Mouse (Mus musculus) embryonic facial prominence, embryonic 10.5 days (tissue): ENCODE measurements at regions not wholly inside any gene's neighbourhood (a gene's known extent, or its start where the extent isn't known, plus 50 kb on each side); places are given as distances from the start of the nearest gene placed in this dataset.
A peak's percentile ranks its signal among the peaks of the same experiment; 100 is the strongest.

Source experiments
- DNase-seq: peaks from one replicate; pipeline ENCODE4 v3.0.0-alpha.2; 2017; ENCODE audit warnings: low spot score
- H3K27ac ChIP-seq: fragments of 300-500 bp; sonication (generic); replicated peaks from 2 replicates; pipeline ENCODE4 v1.5.1; 2016; ENCODE audit warnings: mild to moderate bottlenecking
- H3K27me3 ChIP-seq: fragments of 300-500 bp; sonication (generic); replicated peaks from 2 replicates; pipeline ENCODE4 v1.6.1; 2016; ENCODE audit warnings: low read depth, mild to moderate bottlenecking; ENCODE audit not compliant: poor library complexity, severe bottlenecking
- H3K36me3 ChIP-seq: fragments of 300-500 bp; sonication (generic); replicated peaks from 2 replicates; pipeline ENCODE4 v1.6.1; 2016; ENCODE audit warnings: mild to moderate bottlenecking, moderate library complexity
- H3K4me1 ChIP-seq: fragments of 300-500 bp; sonication (generic); 2 replicates; pipeline ENCODE4 v1.6.1; 2016
- H3K4me3 ChIP-seq: fragments of 300-500 bp; sonication (generic); 2 replicates; pipeline ENCODE4 v1.5.1; 2016; ENCODE audit warnings: mild to moderate bottlenecking, moderate library complexity
- H3K9me3 ChIP-seq: fragments of 300-500 bp; sonication (generic); 2 replicates; pipeline ENCODE4 v1.6.1; 2016; ENCODE audit warnings: mild to moderate bottlenecking
- WGBS: fragments of 180-500 bp; shearing (Covaris S2); methylation state at CpG from one replicate; pipeline ENCODE4 v1.1.7; 2016; 5-methylcytosine and 5-hydroxymethylcytosine counted together

DNA sequence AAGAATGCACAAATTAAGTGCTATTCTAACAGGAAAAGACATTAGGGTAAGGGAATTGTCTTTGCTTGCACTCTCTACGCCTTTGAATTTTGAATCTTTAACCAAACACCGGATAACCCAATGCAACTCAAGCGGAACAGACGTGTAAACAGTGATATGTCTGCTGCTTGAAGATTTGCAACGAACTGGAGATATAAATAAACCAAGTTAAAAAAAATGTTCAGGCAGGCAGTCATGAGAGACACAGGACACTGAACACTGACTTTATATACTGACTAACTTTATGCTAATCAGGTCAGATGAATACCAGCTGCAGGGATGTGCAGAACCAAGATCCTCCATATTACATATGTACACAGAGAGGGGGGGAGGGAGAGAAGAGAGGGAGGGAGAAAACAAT lies 200.0 kb downstream of the Gm9733 start:
- WGBS = 71% methylated on average over 5 of the region's 5 CpGs

DNA sequence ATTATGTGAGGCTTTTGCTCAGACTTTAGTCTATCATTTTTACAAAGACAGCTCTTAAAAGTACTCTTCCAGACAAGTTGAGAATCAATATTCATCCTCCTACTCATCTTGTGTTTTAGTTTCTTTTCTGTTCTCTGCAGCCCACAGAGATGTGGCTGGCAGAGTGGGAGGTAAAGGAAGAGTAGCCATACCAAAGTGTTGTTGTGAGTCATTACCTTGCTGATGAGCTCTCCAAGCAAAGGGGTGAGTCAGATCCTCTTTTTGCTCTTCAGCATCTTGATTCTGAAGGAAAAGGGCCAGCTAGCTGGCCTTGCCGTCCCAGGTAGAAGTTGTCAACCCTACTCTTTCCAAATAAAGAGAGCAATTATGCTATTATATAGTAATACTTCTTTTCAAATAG lies 192.6 kb downstream of the Gm9733 start:
- 87% methylated on average over 1 of the region's 1 CpGs for WGBS
- H3K4me3 ChIP-seq = no peak overlapping the region
- no peaks in the 10 kb centered on the region for H3K27me3 ChIP-seq
- no peak overlapping the region for H3K27ac ChIP-seq
- no peaks in the 10 kb centered on the region for H3K9me3 ChIP-seq
- H3K4me1 ChIP-seq = no peaks in the 10 kb centered on the region
- DNase-seq = no peak
- no peaks in the 10 kb centered on the region for H3K36me3 ChIP-seq

More for the DNA sequence above, 200.0 kb downstream of the Gm9733 start:
- no peak overlapping the region for H3K4me3 ChIP-seq
- H3K36me3 ChIP-seq = no peaks in the 10 kb centered on the region
- no peaks in the 10 kb centered on the region for H3K27me3 ChIP-seq
- no peaks in the 10 kb centered on the region for H3K9me3 ChIP-seq
- no peak for DNase-seq
- no peak overlapping the region for H3K27ac ChIP-seq
- H3K4me1 ChIP-seq = no peaks in the 10 kb centered on the region

DNA sequence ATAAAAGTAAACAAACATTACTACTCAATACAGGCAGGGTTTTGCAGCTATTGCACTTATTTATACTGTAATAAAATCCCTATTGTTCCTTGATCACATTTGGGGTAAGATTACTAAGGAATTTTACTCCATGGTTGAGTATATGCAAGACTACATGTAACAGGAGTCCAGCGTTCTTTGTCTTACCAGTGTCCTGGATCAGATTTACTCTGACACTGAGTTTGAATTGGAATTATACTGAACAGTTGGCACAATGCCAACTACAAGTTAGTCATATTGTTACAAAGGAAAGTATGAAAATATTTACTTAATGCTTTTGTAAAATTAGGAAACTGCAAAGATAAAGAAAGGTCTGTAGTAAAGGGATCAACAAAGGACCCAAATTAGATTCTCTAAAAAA lies 178.4 kb downstream of the Gm9733 start:
- WGBS = 86% methylated on average over 1 of the region's 1 CpGs
- Histone ChIP-seq H3K9me3 (no peaks in the 10 kb centered on the region), H3K4me1 (no peaks in the 10 kb centered on the region), H3K27ac (no peak overlapping the region), H3K4me3 (no peak overlapping the region), H3K36me3 (no peaks in the 10 kb centered on the region), H3K27me3 (no peaks in the 10 kb centered on the region)
- DNase-seq = no peak

DNA sequence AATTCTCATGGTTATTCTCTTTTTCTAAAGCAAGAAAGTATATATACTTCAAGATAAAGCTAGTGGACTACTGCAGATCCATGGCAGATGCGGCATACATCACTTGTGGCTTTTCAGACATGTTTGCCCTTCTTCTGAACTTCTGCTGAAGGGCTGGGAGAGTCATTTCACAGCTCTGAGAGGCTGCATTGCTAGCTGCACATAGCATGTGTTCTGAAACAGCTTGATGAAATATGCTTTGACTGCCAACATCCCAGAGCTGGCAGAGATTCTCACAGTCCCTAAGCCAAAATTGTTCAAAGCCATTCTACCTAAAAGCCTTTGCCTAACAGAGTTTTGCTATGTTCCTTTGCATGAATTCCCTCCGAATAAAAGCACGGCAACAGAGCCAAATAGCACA lies 177.9 kb downstream of the Gm9733 start:
- Histone ChIP-seq H3K36me3 (no peaks in the 10 kb centered on the region), H3K4me1 (no peaks in the 10 kb centered on the region), H3K4me3 (no peak overlapping the region), H3K27me3 (no peaks in the 10 kb centered on the region), H3K9me3 (no peaks in the 10 kb centered on the region), H3K27ac (no peak overlapping the region)
- no peak for DNase-seq
- WGBS = 90% methylated on average over 3 of the region's 3 CpGs

DNA sequence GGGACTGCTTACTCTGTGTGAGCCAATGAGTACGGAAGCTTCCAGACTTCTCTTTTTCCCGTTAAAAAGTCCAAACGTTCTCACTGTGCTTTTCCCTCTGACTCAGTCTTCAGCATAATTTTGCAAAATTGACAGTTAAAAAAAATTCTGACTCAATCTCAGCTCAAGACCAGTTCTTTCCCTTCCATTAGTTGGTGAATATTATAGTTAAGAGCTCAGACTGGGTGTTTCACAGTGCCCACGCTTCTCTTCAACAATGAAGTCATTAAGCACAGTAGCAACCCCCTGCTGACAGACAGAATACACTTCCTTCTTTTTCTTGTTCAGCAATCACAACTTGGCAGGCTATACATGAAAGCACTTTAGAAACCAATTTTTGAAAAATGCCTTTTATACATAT lies 175.4 kb downstream of the Gm9733 start:
- no peak for DNase-seq
- Histone ChIP-seq H3K27ac (no peak overlapping the region), H3K4me1 (no peaks in the 10 kb centered on the region), H3K27me3 (no peaks in the 10 kb centered on the region), H3K4me3 (no peak overlapping the region), H3K36me3 (no peaks in the 10 kb centered on the region), H3K9me3 (no peaks in the 10 kb centered on the region)
- WGBS = 74% methylated on average over 4 of the region's 4 CpGs

DNA sequence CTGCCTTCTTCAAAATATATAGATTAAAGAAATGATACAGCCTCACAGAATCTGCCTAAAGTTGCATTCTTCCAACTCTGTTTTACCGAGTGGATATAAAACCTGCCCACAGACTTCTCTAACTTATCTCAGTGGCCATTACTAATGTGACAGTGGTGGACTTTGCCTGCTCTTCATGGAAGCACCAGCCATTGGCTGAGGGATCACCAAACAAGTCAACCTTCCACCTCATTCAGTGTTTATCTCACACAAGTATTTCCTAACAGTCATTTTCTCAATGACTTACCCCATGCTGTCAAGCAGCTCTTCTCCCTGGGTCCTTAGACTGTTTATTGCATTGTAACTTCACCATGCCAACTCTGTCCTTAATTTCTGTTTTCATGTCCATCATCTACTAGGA lies 174.3 kb downstream of the Gm9733 start:
- no peaks in the 10 kb centered on the region for H3K4me1 ChIP-seq
- no peak overlapping the region for H3K4me3 ChIP-seq
- no peaks in the 10 kb centered on the region for H3K36me3 ChIP-seq
- no peaks in the 10 kb centered on the region for H3K9me3 ChIP-seq
- no peaks in the 10 kb centered on the region for H3K27me3 ChIP-seq
- 90% methylated on average over 1 of the region's 1 CpGs for WGBS
- H3K27ac ChIP-seq = no peak overlapping the region
- no peak for DNase-seq

DNA sequence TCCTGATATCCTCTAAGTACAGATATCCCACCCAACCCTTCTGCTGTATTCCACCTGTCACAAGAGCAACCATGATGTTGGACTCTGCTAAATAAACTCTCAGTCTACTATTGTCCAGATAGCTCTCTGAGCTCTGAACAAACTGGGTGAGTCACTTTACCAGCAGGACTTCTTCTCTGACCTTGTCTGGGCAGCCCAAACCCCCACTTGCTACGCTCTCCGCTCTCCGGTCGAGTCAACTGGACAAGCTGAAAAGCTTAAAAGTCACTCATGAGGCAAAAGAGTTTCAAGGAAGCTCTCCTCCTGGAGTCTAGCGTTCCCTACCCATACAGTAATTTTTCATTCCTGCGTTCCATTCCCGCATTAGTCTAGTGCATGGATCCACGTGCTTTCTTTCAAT lies 173.2 kb downstream of the Gm9733 start:
- WGBS = 93% methylated on average over 8 of the region's 8 CpGs

DNA sequence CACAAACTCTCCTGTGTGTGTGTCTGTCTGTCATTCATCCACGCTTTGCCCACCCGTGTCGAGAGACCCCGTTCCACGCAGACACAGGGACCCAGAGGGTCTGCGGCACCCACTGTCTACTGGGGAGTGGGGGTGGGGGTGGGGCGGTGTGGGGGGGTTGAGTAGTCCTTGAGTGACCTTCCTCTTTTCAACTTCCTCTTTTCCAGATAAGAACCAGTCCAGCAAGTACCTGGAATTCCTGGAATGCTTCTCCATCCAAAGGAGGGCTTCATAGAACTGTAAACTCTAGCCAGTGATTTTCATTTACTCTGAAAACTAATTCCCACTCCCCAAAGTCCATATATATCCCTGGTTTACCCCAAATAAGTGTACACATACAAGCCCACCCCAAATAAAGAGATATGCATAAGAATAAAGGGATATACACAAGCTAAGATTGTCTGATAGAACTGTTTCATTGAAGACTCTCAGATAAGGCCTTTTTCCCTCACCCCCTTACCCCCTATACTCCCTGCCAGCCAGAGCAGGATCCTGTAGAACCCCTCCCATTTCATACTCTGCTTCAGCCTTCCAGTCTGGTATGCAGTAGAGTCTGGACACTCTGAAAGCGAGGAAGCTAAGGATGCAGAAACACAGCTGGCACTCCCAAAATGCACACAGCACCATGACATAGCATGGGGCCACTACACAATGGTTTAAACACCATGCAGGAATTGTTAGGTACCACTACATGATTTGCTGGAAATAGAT lies 172.0 kb downstream of the Gm9733 start:
- H3K27me3 ChIP-seq = no peaks in the 10 kb centered on the region
- H3K36me3 ChIP-seq = no peaks in the 10 kb centered on the region
- H3K4me3 ChIP-seq = no peak overlapping the region
- WGBS = 86% methylated on average over 8 of the region's 8 CpGs
- H3K9me3 ChIP-seq = no peaks in the 10 kb centered on the region
- no peaks in the 10 kb centered on the region for H3K4me1 ChIP-seq
- no peak overlapping the region for H3K27ac ChIP-seq
- DNase-seq = no peak

More for the DNA sequence above, 173.2 kb downstream of the Gm9733 start:
- Histone ChIP-seq H3K27me3 (no peaks in the 10 kb centered on the region), H3K4me3 (no peak overlapping the region), H3K9me3 (no peaks in the 10 kb centered on the region), H3K36me3 (no peaks in the 10 kb centered on the region), H3K4me1 (no peaks in the 10 kb centered on the region), H3K27ac (no peak overlapping the region)
- DNase-seq = no peak

DNA sequence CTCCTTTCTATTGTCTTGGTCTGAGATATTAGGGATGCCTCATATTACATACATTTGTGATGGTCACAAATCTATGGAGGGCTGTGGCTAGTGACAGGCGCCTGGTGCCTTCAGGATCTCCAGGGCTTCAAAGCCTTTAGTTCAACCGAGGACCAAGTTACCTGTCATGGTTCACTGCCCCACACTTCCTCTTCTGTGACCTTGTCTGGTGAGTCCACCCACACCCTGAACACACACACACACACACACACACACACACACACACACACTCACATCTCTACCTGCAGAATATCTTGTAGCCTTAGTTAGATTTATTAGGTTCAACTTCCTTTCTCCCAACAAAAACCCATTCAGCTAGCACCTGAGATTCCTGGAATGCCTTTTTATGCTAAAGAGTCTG lies 156.3 kb downstream of the Gm9733 start:
- H3K27me3 ChIP-seq = no peaks in the 10 kb centered on the region
- 0 out of 2 replicates have a peak, but pooled peaks cover 6% of the 10 kb centered on the region for H3K4me1 ChIP-seq
- no peak overlapping the region for H3K27ac ChIP-seq
- no peak overlapping the region for H3K4me3 ChIP-seq
- DNase-seq = no peak
- no peaks in the 10 kb centered on the region for H3K9me3 ChIP-seq
- H3K36me3 ChIP-seq = no peaks in the 10 kb centered on the region
- WGBS = 85% methylated on average over 2 of the region's 2 CpGs

DNA sequence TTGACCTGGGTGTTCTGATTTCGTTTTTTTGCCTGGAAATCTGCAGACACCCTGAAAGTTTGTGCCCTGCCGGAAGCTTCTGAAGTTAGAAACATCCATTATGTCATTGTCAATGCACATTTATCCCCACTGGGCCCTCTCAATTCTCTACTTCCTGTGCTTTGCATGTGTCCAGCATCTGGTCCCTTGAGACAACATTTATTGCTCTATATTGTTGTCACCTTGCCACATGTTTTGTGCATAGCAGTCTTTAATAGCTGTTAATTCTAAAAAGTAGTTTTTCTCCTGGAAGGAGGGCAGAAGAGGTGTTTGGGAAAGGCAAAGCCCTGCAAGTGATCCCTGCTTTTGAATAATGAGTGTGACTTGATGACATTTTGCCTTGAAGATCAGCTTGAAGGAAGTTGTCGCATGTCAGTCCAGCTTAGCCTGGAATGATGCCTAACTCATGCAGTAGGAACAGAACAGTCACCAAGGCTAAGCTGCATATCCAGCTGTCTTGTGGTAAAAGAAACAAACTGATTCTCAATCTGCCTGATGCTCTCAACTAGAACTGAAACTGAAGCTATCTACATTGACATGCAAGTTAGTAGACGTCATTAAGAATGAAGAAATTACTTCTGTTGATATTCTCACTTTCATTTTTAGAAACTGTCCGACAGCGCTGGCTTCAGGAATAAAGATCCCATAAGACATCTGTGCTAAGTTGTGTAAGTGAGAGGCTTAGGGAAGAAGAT lies 152.9 kb downstream of the Gm9733 start:
- Histone ChIP-seq H3K36me3 (no peaks in the 10 kb centered on the region), H3K4me1 (no peaks in the 10 kb centered on the region), H3K4me3 (no peak overlapping the region), H3K27me3 (no peaks in the 10 kb centered on the region), H3K27ac (no peak overlapping the region), H3K9me3 (no peaks in the 10 kb centered on the region)
- WGBS = 82% methylated on average over 6 of the region's 6 CpGs
- no peak for DNase-seq

DNA sequence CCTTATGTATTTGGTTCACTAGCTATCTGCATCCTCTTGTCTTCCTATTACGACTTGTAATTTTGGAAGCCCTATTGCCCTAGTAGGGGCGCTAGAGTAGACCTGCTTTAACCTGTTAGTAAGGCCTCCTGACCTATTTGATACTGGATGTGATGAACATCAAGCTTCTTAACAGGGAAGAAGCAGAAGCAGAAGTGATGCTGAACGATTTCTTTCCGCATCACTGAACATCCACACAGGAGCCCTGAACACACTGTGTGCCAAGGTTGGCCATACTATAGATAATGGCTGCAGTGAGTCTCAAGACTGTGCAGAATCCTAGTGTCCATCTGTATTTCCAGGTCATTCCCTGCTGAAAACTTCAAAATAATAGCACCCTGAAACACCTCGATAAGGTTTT lies 151.0 kb downstream of the Gm9733 start:
- DNase-seq = no peak
- no peaks in the 10 kb centered on the region for H3K36me3 ChIP-seq
- H3K27ac ChIP-seq = no peak overlapping the region
- no peak overlapping the region for H3K4me3 ChIP-seq
- no peaks in the 10 kb centered on the region for H3K4me1 ChIP-seq
- WGBS = 93% methylated on average over 5 of the region's 5 CpGs
- no peaks in the 10 kb centered on the region for H3K27me3 ChIP-seq
- no peaks in the 10 kb centered on the region for H3K9me3 ChIP-seq

DNA sequence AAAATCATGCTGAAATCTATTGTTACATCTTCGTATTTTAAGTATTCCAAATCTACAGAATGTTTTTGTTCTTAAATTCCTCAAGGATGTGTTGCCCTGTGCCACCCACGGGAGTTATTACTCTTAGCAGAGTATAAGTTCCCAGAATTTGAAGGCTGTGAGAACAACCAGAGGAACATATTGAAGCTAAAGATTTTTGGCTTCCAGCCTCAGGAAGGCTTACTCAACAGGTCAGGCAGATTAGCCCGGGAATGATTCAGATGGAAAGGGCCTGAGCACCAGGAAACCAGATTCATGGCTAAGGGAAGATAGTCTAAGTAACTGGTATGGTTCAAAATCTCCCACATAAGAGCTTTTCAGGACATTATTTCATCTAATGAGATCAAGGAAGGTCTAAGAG lies 145.4 kb downstream of the Gm9733 start:
- no peak overlapping the region for H3K4me3 ChIP-seq
- WGBS = 87% methylated on average over 3 of the region's 3 CpGs

DNA sequence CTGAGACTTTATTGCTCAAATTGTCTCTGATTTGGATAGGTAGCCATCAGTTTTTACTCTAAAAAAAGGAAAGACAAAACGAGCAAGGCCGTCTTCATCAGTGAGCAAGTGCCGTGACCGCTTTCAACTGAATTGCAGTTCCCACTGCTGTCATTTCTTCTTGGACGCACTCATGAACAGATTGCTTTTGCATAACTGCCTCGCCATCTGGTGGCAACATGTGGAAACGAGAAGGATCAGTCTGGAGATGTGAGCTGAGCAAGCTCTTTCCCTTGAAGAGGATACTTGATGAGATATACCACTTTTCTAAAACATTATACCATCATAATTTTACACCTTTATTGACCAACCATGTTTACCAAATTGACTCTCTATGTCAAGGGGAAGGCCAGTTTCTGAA lies 137.7 kb downstream of the Gm9733 start:
- 0 out of 2 replicates have a peak, but pooled peaks cover 2% of the 10 kb centered on the region for H3K4me1 ChIP-seq
- H3K27ac ChIP-seq = no peak overlapping the region
- no peaks in the 10 kb centered on the region for H3K27me3 ChIP-seq
- WGBS = 16% methylated on average over 7 of the region's 7 CpGs
- H3K4me3 ChIP-seq = no peak overlapping the region
- peak; percentile 77 for DNase-seq
- no peaks in the 10 kb centered on the region for H3K36me3 ChIP-seq
- no peaks in the 10 kb centered on the region for H3K9me3 ChIP-seq

More for the DNA sequence above, 145.4 kb downstream of the Gm9733 start:
- DNase-seq = no peak
- H3K9me3 ChIP-seq = no peaks in the 10 kb centered on the region
- no peak overlapping the region for H3K27ac ChIP-seq
- no peaks in the 10 kb centered on the region for H3K27me3 ChIP-seq
- no peaks in the 10 kb centered on the region for H3K36me3 ChIP-seq
- no peaks in the 10 kb centered on the region for H3K4me1 ChIP-seq
